Mouse (Mus musculus) cerebellum, adult 11-12 months (tissue): Measurements from ENCODE around the gene Rapgef4.

Experiments used
- DNase-seq: peaks from one replicate; pipeline ENCODE4 v3.0.0; 2022

The Rapgef4 gene

GRCm38 (mm10) chr2:71985730-71986129 lies 4.7 kb downstream of the Rapgef4 start:
- DNase-seq: no peak

GRCm38 (mm10) chr2:71986276-71986848 lies 5.3 kb downstream of the Rapgef4 start:
- DNase-seq: no peak

GRCm38 (mm10) chr2:71988572-71988971 lies 7.5 kb downstream of the Rapgef4 start:
- DNase-seq: no peak

GRCm38 (mm10) chr2:71992129-71992528 lies 11.1 kb downstream of the Rapgef4 start:
- no peak for DNase-seq

GRCm38 (mm10) chr2:71993729-71994423 lies 12.8 kb downstream of the Rapgef4 start:
- peak; percentile 53 for DNase-seq

- no peak for DNase-seq
Measured at GRCm38 (mm10) chr2:71998531-71998930, 17.5 kb downstream of the Rapgef4 start.

- peak; percentile 60 for DNase-seq
Measured at GRCm38 (mm10) chr2:72000102-72000501, 19.1 kb downstream of the Rapgef4 start.

- DNase-seq: no peak
Measured at GRCm38 (mm10) chr2:72002843-72003370, 21.9 kb downstream of the Rapgef4 start.

- DNase-seq: peak; percentile 46
Measured at GRCm38 (mm10) chr2:72003756-72004525, 22.9 kb downstream of the Rapgef4 start.

GRCm38 (mm10) chr2:72005051-72005450 lies 24.0 kb downstream of the Rapgef4 start:
- DNase-seq: peak; percentile 51

- DNase-seq: peak; percentile 53
Measured at GRCm38 (mm10) chr2:72009446-72010218, 28.6 kb downstream of the Rapgef4 start.

GRCm38 (mm10) chr2:72015366-72015765 lies 34.3 kb downstream of the Rapgef4 start:
- peak; percentile 47 for DNase-seq

GRCm38 (mm10) chr2:72016013-72016412 lies 35.0 kb downstream of the Rapgef4 start:
- DNase-seq: peak; percentile 79

GRCm38 (mm10) chr2:72017168-72017567 lies 36.1 kb downstream of the Rapgef4 start:
- no peak for DNase-seq

GRCm38 (mm10) chr2:72018736-72019135 lies 37.7 kb downstream of the Rapgef4 start:
- DNase-seq: no peak

GRCm38 (mm10) chr2:72020755-72021154 lies 39.7 kb downstream of the Rapgef4 start:
- DNase-seq: no peak

- no peak for DNase-seq
Measured at GRCm38 (mm10) chr2:72021440-72021839, 40.4 kb downstream of the Rapgef4 start.

- peak; percentile 98 for DNase-seq
Measured at GRCm38 (mm10) chr2:72021845-72022244, 40.8 kb downstream of the Rapgef4 start.

- no peak for DNase-seq
Measured at GRCm38 (mm10) chr2:72023791-72024190, 42.8 kb downstream of the Rapgef4 start.

GRCm38 (mm10) chr2:72025660-72026059 lies 44.6 kb downstream of the Rapgef4 start:
- no peak for DNase-seq

GRCm38 (mm10) chr2:72026506-72026905 lies 45.5 kb downstream of the Rapgef4 start:
- no peak for DNase-seq

GRCm38 (mm10) chr2:72029081-72029480 lies 48.0 kb downstream of the Rapgef4 start:
- peak; percentile 54 for DNase-seq
